Mouse (Mus musculus) liver, embryonic 14.5 days (tissue): Measurements from ENCODE around the gene Inpp4a. TPM values are rescaled to one million over a fixed set of nuclear protein-coding genes. Genes with fewer than 3 reads are reported as not detected.

ENCODE experiments used
- ATAC-seq: fragments of 200-750 bp; cut with Nextera tagmentation; 2 replicates; pipeline ENCODE4 v1.8.0; 2017; ENCODE audit warnings: moderate number of reproducible peaks, mild to moderate bottlenecking, moderate library complexity; ENCODE audit not compliant: insufficient read depth
- DNase-seq, 3 experiments: peaks; one replicate each; pipeline ENCODE4 v3.0.0-alpha.2; 2012 to 2013; ENCODE audit warnings: low read depth in 3 of 3, low spot score in 3 of 3
- H3K27ac ChIP-seq: fragments of 300-500 bp; sonication (generic); 2 replicates; pipeline ENCODE4 v1.5.1; 2014; ENCODE audit warnings: moderate library complexity, mild to moderate bottlenecking, control low read depth, inconsistent platforms
- H3K27me3 ChIP-seq: fragments of 300-500 bp; sonication (generic); 2 replicates; pipeline ENCODE4 v1.6.1; 2014; ENCODE audit warnings: mild to moderate bottlenecking, low read length, moderate library complexity; ENCODE audit not compliant: control insufficient read depth, insufficient read depth
- H3K36me3 ChIP-seq: fragments of 300-500 bp; sonication (generic); replicated peaks from 2 replicates; pipeline ENCODE4 v1.6.1; 2014; ENCODE audit warnings: low read depth; ENCODE audit not compliant: control insufficient read depth, insufficient read depth
- H3K4me1 ChIP-seq, 2 experiments: fragments of 200-500 bp in 1 of 2; fragments of 300-500 bp in 1 of 2; sonication (generic) in 1 of 2; replicated peaks; 2 replicates each; pipeline ENCODE4 v1.6.1; 2012 to 2014; ENCODE audit warnings: antibody characterized with exemption in 1 of 2, inconsistent platforms in 1 of 2, low read length in 1 of 2; ENCODE audit not compliant: control insufficient read depth in 2 of 2, insufficient read depth in 2 of 2
- H3K4me2 ChIP-seq: fragments of 300-500 bp; sonication (generic); 2 replicates; pipeline ENCODE4 v1.6.1; 2014; ENCODE audit warnings: low read depth, mild to moderate bottlenecking, control low read depth, moderate library complexity
- H3K4me3 ChIP-seq, 2 experiments: fragments of 200-500 bp in 1 of 2; fragments of 300-500 bp in 1 of 2; sonication (generic) in 1 of 2; 2 replicates each; pipeline ENCODE4 v1.5.1; 2012 to 2014; ENCODE audit warnings: low read depth in 2 of 2, low read length in 2 of 2, mild to moderate bottlenecking in 2 of 2, control low read depth in 1 of 2, inconsistent platforms in 1 of 2, moderate library complexity in 1 of 2; ENCODE audit not compliant: insufficient read depth in 1 of 2
- H3K9ac ChIP-seq: fragments of 300-500 bp; sonication (generic); replicated peaks from 2 replicates; pipeline ENCODE4 v1.6.1; 2014; ENCODE audit warnings: mild to moderate bottlenecking, control low read depth, moderate library complexity
- H3K9me3 ChIP-seq: fragments of 300-500 bp; sonication (generic); 2 replicates; pipeline ENCODE4 v1.6.1; 2016; ENCODE audit warnings: low read length, mixed read lengths; ENCODE audit not compliant: control insufficient read depth
- CTCF ChIP-seq: IDR thresholded peaks from 2 replicates; pipeline ENCODE4 v1.5.1; 2016; ENCODE audit warnings: antibody characterized with exemption, low read depth, control low read depth
- EP300 ChIP-seq: IDR thresholded peaks from 2 replicates; pipeline ENCODE4 v1.6.1; 2016; ENCODE audit warnings: antibody characterized with exemption, low read depth
- WGBS: fragments of 180-500 bp; shearing (Covaris S2); extraction: QIAGEN DNeasy Blood & Tissue Kit; methylation state at CpG from one replicate; pipeline ENCODE4 v1.1.7; 2014; ENCODE audit not compliant: insufficient replicate concordance; 5-methylcytosine and 5-hydroxymethylcytosine counted together
- polyA plus RNA-seq, 2 experiments: library from polyadenylated mRNA; depleted of rRNA in 1 of 2; stranded (reverse) in 1 of 2; unstranded in 1 of 2; fragments of >200 nt; fragmentation: Nextera tagmentation in 1 of 2; extraction: Ambion mirVana in 1 of 2; gene quantifications; 2 replicates each; pipeline versions ENCODE4 v1.2.1 to v1.2.3; 2012 to 2014

The Inpp4a gene
- polyA plus RNA-seq, 2 experiments = 1.7 to 2.2 TPM

GRCm38 (mm10) chr1:37343265-37343664, 43.6 kb downstream of the Inpp4a start:
- Histone ChIP-seq H3K27ac (no peak overlapping the region), H3K4me3 (no peak overlapping the region), H3K36me3 (no peaks in the 10 kb centered on the region), H3K4me2 (no peak overlapping the region), H3K27me3 (no peaks in the 10 kb centered on the region), H3K9ac (no peak overlapping the region), H3K4me1 (peaks cover 0 to 6% of the 10 kb centered on the region in 2 experiments; a peak in 2 of 4 replicates), H3K9me3 (no peaks in the 10 kb centered on the region)
- TF ChIP-seq EP300 = no peak
- no peak for TF ChIP-seq CTCF
- 22% methylated on average over 3 of the region's 3 CpGs for WGBS
- peak; percentile 45; the same call in 1 of the 2 replicates for ATAC-seq
- DNase-seq = no peak

- H3K4me2 ChIP-seq = no peak overlapping the region
- H3K27me3 ChIP-seq = no peaks in the 10 kb centered on the region
- DNase-seq (no peak), ATAC-seq (no peak)
- H3K9ac ChIP-seq = no peak overlapping the region
- no peak overlapping the region for H3K4me3 ChIP-seq
- no peaks in the 10 kb centered on the region for H3K36me3 ChIP-seq
- H3K4me1 ChIP-seq = peaks cover 0 to 6% of the 10 kb centered on the region in 2 experiments; a peak in 2 of 4 replicates
- 32% methylated on average over 6 of the region's 6 CpGs for WGBS
- TF ChIP-seq CTCF (no peak), EP300 (no peak)
- no peak overlapping the region for H3K27ac ChIP-seq
- no peaks in the 10 kb centered on the region for H3K9me3 ChIP-seq
Observed at GRCm38 (mm10) chr1:37344223-37344916, 44.7 kb downstream of the Inpp4a start.

DNA sequence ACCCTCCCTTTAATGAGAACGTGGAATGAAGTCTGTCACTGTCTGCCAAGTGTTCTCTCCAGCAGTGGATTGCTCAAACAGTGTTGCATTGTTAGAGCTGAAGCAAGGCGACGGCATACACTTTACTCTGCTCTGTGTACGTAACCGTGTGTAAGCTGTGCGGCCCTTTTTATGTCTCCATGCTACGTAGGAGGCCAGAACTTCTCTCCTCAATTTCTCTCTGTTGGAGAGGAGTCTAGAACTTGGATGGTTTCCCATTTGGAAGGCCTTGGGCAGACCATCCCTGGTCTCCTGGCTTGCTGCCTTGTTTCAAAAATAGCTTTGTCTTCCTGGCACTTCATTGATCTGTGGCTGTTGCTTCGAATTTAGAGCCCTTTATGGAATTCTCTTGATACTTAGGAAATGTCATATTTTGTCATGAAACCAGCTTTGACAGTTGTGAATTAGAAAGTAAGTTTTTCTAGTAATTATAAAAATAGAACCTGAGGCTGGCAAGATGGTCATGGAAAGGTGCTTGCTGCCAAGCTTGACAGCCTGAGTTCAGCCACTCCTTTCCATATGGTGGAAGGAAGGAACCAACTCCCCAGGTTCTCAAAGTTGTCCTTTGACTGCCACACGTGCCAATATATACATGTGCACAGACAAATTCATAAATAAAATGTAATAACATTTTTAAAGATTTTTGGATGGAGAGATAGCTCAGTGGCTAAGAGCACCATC, 47.9 kb downstream of the Inpp4a start:
- H3K27ac ChIP-seq = no peak overlapping the region
- ATAC-seq (no peak), DNase-seq (no peak)
- no peak overlapping the region for H3K4me3 ChIP-seq
- TF ChIP-seq EP300 (no peak), CTCF (no peak)
- H3K4me2 ChIP-seq = no peak overlapping the region
- 58% methylated on average over 9 of the region's 9 CpGs for WGBS
- H3K27me3 ChIP-seq = no peaks in the 10 kb centered on the region
- H3K36me3 ChIP-seq = no peaks in the 10 kb centered on the region
- peaks cover 0 to 12% of the 10 kb centered on the region in 2 experiments; a peak in 2 of 4 replicates for H3K4me1 ChIP-seq
- H3K9ac ChIP-seq = no peak overlapping the region
- no peaks in the 10 kb centered on the region for H3K9me3 ChIP-seq

- no peak overlapping the region for H3K4me3 ChIP-seq
- no peak overlapping the region for H3K9ac ChIP-seq
- no peaks in the 10 kb centered on the region for H3K9me3 ChIP-seq
- 40% methylated on average over 7 of the region's 7 CpGs for WGBS
- H3K27ac ChIP-seq = no peak overlapping the region
- H3K4me2 ChIP-seq = no peak overlapping the region
- no peak for ATAC-seq
- H3K36me3 ChIP-seq = no peaks in the 10 kb centered on the region
- H3K27me3 ChIP-seq = no peaks in the 10 kb centered on the region
- H3K4me1 ChIP-seq = peaks cover 0 to 8% of the 10 kb centered on the region in 2 experiments; a peak in 2 of 4 replicates
- no peak for TF ChIP-seq EP300
- TF ChIP-seq CTCF = no peak
- DNase-seq = no peak
Observed at GRCm38 (mm10) chr1:37350886-37351651, 51.4 kb downstream of the Inpp4a start.

- Histone ChIP-seq H3K9me3 (no peaks in the 10 kb centered on the region), H3K9ac (no peak overlapping the region), H3K36me3 (no peaks in the 10 kb centered on the region), H3K4me1 (peaks cover 0 to 8% of the 10 kb centered on the region in 2 experiments; a peak in 2 of 4 replicates), H3K4me3 (no peak overlapping the region), H3K27me3 (no peaks in the 10 kb centered on the region), H3K27ac (no peak overlapping the region), H3K4me2 (no peak overlapping the region)
- no peak for TF ChIP-seq CTCF
- no peak for TF ChIP-seq EP300
- DNase-seq (no peak), ATAC-seq (no peak)
- 62% methylated on average over 2 of the region's 2 CpGs for WGBS
Observed at GRCm38 (mm10) chr1:37351961-37352360, 52.3 kb downstream of the Inpp4a start.
